Mouse (Mus musculus) Muller cell, postnatal 12 days (primary cell): ENCODE data around the gene Endov.
A peak's percentile ranks its signal among the peaks of the same experiment; 100 is the strongest.

ENCODE experiments used
- DNase-seq: peaks from one replicate; pipeline ENCODE4 v3.0.0-alpha.2; 2015; ENCODE audit errors: inconsistent ontology term

The Endov gene

DNA sequence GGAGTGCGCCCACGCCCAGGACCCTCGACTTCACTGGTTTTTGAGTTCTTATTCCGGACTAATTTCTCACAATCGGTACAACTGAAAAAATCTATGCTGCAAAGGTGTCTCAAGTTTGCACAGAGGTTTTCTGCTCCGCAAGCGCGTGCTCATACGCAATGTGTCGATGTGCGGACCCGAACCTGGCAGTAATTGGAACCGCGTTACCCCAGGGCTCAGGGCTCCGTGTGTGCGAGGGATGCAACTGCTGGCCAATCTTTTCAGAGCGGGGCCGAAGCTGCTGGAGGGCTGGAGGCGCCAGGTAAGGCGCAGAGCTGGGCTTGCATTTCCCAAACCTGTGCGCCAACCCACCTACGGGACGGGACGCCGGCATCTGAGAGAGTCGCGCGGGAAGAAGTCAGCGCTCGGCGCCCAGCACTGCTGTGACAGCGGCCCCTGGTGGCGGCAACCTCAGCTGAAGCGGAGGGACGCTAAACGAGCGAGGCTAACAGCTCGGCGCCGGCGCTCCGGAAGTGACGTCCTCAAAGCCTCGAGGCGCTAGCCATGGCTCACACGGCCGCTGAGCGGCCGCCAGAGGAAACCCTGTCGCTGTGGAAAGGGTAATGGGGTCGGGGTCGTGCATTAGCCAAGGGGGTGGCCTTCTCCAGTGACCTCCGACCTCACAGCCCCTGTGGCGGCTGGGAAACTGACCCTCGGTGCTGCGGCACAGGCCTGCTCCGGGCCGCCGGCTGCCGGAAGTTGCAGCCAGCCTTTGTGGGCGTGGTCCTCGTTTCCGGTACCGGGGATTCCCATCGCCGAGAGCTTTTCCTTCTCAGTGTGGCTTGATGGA is at the start of gene Endov:
Gene Endov (plus strand): TSS at position 487 of the 829 bp plus-strand sequence.
- DNase-seq, result peak; percentile 97

DNA sequence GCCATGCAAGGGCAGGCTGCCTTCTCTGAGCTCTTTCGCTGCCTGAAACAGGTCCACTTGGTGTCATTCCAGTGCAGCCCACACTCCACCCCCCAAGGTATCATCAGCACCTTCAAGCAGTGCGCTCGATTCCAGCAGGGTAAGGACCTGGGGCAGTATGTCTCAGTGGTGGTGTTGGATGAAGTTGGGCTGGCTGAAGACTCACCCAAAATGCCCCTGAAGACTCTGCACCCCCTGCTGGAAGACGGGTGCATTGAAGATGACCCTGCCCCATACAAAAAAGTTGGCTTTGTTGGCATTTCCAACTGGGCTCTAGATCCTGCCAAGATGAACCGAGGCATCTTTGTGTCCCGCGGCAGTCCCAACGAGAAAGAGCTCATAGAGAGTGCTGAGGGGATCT is 48.9 kb upstream of the Endov start:
- no peak for DNase-seq

DNA sequence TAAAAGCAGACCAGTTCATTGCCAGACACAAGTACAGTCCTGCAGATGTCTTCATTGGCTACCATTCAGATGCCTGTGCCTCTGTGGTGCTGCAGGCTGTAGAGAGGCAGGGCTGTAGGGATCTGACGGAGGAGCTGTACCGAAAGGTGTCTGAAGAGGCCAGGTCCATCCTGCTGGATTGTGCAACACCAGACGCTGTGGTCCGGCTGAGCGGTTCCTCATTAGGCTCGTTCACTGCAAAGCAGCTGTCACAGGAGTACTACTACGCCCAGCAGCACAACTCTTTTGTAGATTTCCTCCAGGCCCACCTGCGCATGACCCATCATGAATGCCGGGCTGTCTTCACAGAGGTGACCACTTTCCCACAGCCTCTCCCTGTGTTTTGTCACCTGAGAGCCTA is 47.7 kb upstream of the Endov start:
- no peak for DNase-seq

DNA sequence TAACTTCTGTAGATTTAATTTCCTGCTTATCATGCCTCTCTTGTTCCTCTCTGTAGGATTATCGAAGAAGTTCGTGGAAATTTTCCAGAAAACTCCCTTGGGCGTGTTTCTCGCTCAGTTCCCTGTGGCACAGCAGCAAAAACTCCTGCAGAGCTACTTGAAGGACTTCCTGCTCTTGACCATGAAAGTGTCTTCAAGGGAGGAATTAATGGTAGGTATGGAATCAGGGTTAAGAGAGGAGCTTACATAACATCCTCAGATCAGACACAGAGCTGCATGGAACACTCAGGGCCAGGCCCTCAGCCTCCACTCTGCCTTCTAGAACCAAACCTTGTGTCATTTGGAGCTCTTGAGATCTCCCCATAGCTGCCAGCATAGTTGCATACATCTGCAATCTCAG is 35.0 kb upstream of the Endov start:
- no peak for DNase-seq

DNA sequence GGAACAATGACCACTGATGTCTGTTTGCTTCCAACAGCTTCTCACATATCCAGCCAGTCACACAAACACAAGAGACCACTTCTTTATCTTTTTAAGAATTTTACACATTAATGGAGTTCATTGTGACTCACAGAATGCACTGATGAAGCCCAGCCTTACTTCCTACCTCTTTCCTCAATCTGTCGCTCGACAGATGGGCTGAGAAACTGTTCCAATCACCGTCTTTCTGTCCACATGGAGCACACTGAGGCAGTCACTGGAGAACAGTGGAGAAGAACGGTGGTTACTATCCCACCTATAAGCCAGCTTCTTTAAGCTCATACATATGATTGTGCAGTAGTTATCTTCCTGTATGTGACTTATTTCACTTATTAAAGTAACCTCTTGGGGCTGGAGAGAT is 13.3 kb upstream of the Endov start:
- DNase-seq, result no peak

DNA sequence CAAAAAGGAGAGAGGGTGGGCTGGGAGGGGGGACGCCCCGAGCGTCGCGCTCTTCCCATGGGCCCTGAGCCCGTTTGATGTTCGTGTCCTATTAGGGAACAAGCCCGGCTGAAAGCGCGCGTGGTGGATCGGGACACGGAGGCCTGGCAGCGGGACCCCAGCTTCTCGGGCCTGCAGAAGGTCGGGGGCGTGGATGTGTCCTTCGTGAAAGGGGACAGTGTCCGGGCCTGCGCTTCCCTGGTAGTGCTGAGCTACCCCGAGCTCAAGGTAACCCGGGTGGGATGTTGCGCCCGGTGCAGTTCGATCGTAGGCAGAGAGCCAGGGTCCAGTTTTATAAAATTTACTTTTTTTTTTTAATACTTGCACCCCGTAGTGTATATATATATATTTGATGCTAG is 542 bp downstream of the Endov start:
- DNase-seq, result no peak

DNA sequence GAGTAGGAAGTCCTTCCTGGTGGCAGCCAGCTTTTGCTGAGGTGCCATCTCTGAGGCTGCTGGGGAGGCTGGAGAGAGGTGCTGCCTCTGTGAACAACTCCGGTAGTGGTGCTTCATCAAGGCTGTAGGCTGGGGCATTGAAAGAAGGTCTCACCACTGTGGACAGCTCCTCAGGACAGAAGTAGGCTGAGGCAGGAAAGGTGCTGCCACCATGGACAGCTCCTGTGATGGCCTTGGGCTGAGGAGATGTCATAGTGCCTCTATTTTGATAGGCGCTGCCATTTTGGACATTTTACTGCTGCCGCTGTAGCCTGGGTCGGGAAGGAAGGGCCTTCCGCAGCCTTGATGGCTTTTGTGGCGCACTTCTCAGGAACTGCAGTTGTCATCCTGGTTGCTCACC is 1.7 kb downstream of the Endov start:
- DNase-seq, result no peak

DNA sequence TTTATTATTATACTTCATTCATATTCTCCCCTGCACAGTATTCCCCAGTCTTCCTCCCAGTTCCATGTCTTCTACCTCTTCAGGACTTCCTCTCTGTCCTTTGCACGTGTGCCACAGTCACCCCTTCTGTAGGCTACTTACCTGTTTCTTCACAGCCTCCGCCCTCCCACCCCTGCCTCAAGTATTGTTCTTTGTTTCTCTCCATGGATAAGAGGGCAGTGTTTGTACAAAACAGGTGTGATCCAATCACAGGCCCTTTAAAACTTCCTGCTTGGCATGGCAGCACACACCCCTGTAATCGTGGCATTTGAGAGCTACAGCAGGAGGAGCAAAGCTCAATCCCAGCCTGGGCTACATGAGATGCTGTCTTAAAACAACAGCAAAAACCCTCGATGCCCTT is 2.4 kb downstream of the Endov start:
- no peak for DNase-seq

DNA sequence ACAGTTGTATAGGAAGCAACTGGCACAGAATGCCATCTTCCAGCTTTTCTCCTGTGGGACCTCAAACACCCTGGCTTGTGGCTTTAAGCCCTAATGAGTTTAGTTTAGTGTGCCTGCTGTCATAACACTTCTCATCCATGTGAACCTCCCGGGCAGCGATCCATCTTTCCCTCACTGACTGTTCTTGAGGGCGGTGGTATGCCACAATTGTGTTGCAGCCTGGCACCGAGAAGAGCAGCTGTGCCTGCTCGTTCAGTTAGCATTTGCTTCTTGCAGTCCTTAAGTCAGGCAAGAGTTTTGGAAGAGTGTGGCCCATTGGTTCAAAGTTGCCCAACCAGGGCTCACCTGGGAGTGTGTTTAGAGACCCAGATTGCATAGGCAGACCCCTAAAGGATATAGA is 5.0 kb downstream of the Endov start:
- peak; percentile 56 for DNase-seq

DNA sequence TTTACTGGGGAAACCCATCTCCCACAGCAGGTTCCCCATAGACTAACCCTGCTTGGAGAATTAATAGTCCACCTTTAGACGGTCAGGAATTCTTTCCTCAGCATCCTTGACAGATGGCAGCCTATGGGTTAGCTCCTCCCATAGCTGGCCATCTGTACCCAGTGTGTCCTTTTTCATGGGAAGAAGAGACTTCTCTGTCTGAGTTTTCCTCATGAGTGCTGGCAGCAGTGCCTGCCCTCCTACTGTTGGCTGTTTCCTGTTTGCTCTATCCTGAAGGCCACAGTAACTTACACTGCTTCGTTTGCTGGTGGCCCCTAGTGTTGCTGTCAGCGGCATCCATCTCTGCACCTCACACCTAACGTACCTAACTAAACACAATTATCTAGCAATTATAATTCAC is 6.3 kb downstream of the Endov start:
- no peak for DNase-seq

DNA sequence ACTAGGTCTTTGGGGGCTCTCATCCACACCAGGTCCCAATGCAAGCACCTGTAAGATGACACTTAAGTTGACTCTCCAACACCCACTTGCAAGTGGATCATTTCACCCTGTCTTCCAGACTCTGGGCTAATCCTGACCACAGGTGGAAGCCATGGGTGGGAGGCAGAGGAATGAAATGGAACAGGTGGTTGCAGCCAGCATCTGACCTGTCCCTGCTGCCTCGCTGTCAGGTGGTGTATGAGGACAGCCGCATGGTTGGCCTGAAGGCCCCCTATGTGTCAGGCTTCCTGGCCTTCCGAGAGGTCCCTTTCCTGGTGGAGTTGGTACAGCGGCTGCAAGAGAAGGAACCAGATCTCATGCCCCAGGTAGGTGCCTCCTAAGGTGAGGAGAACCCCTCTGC is 8.2 kb downstream of the Endov start:
- DNase-seq, result no peak

DNA sequence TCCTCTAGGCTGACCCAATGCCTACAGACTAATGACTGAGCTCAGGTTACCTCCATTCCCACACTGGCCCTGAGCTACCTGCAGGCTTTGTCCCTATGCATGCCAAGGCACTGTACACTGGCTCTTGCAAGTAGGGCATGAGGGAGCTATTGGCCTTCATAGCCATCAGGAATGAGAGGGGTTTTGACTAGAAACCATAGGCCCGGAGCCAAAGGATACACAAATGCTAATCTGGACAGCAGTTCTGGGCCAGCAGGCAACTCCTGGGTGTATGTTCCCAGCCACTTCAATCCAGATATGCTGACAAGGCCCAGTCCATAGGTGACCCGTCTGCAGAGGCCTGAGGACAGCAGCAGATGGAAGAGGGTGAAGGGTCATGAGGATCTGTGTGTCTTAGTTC is 8.9 kb downstream of the Endov start:
- no peak for DNase-seq

DNA sequence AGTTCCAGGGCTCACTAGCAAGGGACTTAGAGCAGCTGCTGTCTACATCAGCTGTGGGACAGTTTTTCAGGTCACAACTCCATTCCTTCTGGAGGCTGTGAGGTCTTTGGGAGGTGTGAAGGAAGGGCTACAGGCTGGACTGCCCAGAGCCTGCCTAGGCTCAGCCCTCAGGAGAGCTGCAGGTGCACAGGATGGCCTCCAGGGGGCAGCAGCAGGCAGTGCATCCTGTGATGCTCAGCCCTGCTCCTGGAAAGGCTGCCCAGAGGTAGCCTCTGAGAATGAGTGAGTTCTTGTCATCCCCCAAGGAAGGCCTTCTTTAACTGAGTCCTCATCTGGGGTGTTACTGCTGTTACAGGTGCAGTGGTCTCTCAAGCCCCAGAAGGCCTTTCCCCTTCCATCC is 12.5 kb downstream of the Endov start:
- DNase-seq, result peak; percentile 37

DNA sequence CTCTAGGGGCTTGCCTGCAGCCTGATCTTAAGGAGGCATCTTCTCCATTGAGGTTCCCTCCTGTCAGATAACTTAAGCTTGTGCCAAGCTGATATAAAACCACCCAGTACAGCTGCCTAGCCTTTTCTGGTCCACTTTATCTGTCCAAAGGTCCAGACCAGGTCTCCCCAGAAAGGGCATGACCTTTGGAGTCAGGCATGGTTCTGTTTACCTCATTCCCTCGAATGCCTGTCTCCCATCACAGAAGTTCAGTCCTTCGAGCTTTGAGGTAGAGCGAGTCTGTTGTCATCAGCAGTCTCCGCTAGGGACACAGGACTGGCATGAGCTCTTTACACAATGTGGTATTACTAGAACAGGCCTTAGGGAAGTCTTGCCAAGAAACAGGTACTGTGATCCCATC is 15.2 kb downstream of the Endov start:
- no peak for DNase-seq

DNA sequence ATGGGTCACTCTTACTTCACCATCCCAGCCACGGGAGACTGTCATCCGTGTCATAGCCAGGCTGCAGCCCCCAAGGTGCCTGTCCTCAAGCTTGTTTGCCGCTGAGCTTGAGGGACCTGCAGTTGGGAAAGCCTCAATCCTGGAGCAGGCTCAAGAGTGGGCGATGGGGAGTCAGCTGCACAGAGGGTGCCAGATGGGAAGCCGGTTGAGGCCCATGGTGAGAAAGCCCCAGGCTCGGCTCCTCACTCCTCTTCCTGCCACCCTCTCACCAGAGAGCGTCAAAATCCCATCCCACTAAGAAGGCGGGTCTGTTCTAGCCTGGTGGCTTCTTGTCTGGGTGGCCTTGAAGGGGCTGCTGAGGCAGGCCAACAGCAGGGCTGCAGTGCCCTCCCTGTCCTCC is 16.6 kb downstream of the Endov start:
- no peak for DNase-seq

DNA sequence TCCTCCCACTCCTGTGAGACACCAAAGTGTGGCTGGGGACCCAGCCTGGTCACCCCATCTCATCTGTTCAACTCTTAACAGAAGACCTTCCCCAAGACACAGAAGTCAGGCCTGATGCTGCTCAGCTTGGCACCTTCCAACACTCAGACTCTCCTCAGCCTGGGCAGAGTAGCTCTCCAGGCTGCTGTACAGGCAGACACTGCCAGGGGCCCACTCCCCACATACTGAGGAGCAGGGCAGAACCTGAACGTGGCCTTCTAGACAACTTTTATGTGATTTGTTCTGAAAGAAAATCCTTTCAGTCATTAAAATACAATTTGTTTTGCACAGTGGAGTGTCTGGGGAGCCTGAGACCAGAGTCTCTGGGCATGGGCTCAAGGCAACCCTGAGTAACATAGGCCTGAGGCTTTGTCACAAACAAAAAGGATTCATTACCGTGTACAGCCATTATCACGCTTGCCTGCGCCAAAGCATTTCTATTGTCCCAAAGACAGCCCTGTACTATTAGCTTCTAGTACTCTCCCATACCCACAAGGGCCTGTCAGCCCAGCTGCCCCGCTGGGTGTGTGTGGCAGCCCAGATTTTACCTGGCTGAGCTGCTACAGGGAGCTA is 18.1 kb downstream of the Endov start:
- DNase-seq, result peak; percentile 61

DNA sequence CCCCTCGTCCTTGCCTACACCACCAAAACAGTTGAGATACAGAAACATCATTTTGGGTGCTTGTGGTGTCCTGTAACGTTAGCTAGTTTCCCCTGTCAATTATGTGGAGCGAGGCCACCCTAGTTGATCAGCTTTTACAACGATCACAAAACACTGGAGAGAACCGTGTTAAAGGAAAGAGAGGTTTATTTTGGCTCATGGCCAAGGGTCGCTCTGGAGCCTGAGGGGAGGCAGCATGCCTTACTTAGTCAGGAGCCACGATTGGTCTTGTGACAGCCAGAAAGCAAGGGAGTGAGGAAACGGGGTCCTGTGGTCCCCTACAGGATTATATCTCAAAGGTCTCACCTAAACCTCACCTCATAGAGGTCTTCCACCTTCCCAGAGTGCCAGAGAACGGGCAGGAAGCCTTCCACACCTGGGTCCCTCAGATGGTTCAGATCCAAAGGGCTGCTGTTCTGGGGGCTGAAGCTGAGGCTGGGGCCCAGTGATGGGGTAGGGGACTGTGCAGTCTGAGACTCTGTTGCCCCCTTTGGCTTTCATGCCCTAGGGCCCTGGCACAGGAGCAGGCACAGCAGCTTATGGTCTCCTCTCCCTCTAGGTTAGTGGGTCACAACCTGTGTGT is 22.0 kb downstream of the Endov start:
- DNase-seq, result no peak

DNA sequence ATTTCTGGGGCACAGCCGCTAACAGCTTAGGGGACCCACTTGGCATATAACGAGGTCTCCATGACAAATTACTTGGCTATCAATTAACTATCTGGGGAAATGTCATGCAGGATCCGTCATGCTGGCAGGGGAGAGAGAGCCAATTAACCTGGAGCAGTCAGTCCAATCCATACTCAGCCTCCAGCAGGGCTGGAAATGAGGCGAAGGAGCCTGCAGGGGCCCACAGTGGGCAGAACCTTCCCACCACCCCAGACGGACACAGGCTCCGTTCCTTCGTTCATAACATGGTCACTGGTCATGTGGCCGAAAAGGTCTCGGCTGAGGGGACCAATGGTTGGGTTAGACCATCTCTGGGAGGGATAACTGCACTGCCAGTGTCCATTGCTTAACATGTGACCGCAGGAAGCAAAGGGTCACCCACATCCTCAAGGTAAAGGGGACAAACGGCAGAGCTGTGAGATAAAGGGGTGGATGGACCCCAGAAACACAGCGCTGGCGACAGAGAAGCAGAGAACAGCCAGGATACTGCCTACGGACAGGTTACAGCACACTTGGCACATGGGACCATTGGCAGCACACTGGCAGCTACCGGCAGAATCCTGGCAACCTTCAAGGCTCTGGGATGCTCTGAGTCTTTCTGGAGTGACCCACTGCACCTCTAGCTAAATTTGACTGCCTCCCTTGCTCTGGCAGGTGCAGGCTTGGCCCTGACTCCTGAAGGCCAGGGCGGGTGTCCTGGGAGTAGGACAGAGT is 23.1 kb downstream of the Endov start:
- DNase-seq, result no peak

DNA sequence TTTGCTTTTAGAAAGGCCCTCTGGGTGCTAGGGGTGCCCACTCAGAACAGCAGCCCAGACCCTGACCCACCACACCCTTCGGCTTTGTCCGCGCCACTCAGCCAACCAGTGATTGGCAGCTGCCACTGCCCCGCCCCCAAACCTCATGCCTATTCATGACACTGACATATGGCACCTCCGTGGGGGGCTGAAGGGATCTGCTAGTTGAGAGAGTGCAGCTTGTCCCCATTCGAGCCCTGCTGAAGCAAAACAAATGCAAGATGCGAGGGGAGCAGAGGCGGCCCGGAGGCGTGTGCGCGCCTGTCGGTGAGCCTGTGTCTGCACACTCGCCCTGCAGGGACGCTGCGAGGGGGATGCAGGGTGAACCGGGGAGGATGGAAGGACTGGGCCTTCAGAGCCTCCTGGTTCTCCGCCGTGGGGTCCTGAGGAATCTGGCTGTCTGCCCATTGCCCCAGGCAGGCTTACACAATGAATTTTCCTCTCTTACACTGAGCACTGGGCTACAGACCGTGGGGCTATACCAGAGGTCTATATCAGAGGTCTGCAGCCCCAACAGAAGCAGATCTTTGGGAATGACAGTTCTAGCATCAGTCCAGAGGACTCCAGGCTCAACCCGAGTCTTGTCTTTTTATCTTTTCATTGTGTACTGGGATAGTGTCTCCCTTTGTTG is 24.0 kb downstream of the Endov start:
- DNase-seq, result no peak

DNA sequence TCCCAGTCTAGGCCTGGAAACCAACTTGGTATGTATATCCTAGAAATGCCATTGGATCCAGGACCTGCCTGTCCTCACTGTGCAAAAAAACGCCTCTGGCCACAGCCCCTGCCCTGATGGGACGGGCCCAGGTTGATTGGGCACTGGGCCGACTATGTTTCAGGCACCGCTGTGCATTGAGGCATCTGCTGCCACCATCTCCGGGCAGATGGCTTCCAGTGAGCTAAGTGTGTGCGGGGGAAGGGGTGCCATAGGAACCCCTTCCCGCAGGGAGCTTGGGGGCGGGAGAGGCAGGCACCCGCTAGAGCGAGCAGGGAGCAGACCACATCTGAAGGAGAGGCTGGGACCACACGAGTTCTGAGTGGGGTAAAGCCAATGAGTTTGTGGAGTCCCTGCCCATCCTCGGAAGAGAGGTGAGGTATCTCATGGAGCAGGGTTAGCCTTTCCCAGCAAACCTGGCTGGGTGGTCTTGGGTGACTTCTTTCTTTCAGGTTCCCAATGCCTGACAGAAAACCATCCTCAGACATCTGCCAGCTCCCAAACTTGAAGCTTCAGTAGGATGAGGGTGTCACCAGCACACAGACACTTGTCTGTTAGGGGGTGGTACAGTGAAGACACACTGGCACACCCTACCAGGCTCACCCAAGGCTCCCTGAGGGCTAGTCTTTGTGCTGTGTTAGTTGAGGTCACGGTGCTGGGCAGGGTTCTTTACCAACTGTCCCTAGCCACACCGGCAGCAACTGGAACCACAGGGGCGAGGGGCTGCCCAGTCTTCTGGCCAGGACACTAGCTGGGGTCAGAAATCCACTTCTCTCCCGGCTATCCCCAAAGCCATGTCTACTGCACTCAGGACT is 24.9 kb downstream of the Endov start:
- DNase-seq, result no peak
